Mouse (Mus musculus): Measurements from ENCODE around the gene Vmn1r40.

Vmn1r40 gene

GRCm38 (mm10) chr6:89707240-89707639, at the start of gene Vmn1r40:
TSS of gene Vmn1r40 (plus strand) at chr6:89707540.
- no peak for DNase-seq (ENCODE audit: low spot score in 2 of 2)

DNA sequence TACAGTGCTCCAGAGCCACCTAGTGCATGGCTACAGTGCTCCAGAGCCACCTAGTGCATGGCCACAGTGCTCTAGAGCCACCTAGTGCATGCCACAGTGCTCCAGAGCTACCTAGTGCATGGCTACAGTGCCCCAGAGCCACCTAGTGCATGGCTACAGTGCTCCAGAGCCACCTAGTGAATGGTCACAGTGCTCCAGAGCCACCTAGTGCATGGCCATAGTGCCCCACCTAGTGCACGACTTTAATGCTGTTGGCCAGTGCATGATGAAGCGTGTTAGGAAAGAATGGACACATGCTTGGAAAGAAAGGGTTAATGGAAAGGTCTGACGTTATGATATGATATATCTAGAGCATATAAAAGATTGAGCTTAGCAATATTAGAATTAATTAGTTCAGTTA, 49.0 kb upstream of the Vmn1r40 start:
- no peak for DNase-seq (ENCODE audit: low spot score in 2 of 2)

- DNase-seq (ENCODE audit: low spot score in 2 of 2) = no peak
These were observed 48.4 kb upstream of the Vmn1r40 start for GRCm38 (mm10) chr6:89658931-89659330.

- DNase-seq (ENCODE audit: low spot score in 2 of 2) = peak in 1 of 2 experiments; percentile 22
These were observed 47.5 kb upstream of the Vmn1r40 start for GRCm38 (mm10) chr6:89659692-89660423.

DNA sequence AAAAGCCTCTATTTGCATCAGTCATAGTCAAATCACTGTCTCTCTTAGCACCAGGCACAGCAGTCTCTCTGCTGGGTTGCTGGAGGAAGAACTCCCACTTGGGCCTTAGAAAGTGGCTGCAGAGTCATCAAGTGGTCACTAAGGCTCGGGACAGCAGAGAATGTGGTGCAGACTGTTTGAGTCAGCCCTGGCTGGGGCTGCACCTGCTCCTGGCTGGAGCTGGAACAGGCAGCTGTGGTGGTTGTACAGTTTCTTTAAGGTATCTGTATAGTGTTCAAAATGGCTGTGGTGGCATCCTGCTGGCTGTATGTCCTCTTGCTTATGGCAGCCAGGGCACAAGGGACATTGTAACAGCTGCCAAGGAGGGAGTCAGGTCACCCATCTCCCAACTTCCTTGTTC, 46.9 kb upstream of the Vmn1r40 start:
- no peak for DNase-seq (ENCODE audit: low spot score in 2 of 2)

DNA sequence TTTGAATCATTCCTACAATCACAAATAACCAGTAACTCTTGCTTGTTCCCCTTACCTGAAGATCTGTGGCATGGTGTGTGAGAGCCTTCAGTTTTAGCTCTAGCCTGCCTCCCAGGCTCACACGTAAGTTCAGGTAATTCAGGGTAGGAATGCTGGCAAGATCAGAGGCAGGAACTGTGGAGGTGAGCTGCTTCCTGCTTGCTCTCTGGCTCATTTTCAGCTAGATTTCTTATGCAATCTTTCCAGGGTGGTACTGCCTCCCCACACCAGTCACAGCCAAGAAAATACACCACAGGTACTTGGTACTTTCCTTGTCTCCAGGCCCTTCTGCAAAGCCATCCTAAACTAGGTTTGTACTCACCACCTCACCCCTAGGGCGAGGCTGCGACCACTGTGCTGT, 44.8 kb upstream of the Vmn1r40 start:
- DNase-seq (ENCODE audit: low spot score in 2 of 2) = no peak

DNA sequence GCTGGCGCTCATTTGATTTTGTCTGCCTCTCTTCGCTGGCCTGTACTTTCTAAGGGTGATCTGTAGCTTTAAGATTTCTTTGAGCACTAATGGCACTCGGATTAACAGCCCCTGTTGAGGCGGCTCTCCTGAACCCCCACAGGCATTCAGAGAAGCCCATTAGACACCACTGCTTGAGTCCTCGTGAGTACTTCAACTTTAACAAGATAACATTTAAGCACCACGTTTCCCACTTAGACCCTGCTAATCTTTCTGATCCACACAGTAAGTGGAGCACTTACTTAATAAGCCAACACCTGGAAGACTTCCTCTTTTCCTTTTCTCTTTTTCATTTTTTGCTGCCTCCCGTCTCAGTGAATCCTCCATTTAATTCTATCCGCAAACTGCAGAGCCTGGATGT, 42.2 kb upstream of the Vmn1r40 start:
- DNase-seq (ENCODE audit: low spot score in 2 of 2) = no peak

DNA sequence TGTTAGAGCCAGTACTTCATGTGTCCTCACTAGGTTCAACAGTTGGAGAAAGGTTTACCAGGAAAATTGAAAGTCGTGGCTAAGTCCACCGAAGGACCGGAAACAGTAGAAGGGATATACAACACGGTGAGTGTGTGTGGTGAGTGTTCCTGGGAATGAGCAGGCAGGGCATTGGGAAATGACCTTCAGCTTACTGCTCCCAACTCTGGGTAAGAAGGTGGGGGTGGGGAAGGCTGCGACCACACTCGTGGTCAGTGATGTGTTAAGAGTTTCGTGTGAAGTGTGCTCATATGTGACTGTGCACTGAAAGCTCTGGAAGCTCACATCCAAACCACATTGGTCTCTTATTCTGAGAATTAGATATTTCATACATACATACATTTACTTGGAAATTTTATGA, 41.7 kb upstream of the Vmn1r40 start:
- DNase-seq (ENCODE audit: low spot score in 2 of 2) = no peak

DNA sequence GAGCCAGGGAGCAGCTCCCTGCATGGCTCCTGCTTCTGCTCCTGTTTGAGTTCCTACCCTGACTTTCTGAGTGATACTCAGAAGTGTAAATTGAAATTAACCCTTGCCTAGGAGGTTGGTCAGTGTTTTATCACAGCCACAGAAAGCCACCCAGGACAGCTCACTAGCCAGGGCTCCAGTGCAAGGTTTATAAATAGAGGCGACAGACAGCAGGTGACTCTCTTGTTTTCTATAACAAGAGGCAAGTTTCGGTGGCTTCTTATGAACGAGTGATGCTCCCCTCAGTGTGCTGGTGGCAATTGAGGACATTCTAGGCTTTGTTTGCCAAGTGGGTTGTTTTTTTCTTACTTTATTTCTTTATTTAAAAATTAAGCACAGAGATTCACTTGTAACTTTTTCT, 40.4 kb upstream of the Vmn1r40 start:
- DNase-seq (ENCODE audit: low spot score in 2 of 2) = no peak

DNA sequence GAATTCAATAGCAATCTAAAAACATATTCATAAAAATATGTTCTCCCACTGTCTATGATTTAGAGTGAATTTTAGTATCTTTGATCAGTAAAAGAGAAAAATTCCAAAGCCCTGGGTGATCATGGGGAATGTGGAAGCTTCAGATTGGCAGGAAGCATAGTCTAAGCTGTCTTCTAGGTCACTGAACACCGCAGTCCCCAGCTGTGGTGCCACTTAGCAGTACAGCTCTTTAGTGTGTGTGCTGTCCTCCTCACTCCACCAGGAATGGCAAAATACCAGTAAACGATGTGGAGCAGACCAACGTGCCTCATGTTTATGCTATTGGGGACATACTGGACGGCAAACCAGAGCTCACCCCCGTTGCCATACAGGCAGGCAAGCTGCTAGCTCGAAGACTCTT, 37.8 kb upstream of the Vmn1r40 start:
- DNase-seq (ENCODE audit: low spot score in 2 of 2) = no peak

DNA sequence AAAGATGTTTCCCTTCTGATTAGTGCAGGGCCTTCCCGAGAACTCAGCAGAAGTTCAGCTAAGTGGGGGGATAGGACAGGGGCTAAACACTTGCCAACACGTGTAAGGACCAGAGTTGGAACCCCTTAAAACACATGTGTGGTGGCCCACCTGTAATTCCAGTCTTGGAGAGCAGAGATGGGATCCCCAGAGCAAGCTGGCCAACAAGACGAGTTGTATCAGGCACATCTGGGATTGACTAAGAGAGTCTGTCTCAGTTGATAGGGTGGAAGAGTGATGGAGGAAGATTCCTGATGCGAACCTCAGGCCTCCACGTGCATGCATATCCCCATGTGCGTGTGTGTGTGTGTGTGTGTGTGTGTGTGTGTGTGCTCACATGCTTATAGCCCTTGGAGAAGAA, 35.9 kb upstream of the Vmn1r40 start:
- DNase-seq (ENCODE audit: low spot score in 2 of 2) = no peak

GRCm38 (mm10) chr6:89672641-89673040, 34.7 kb upstream of the Vmn1r40 start:
- DNase-seq (ENCODE audit: low spot score in 2 of 2) = no peak

DNA sequence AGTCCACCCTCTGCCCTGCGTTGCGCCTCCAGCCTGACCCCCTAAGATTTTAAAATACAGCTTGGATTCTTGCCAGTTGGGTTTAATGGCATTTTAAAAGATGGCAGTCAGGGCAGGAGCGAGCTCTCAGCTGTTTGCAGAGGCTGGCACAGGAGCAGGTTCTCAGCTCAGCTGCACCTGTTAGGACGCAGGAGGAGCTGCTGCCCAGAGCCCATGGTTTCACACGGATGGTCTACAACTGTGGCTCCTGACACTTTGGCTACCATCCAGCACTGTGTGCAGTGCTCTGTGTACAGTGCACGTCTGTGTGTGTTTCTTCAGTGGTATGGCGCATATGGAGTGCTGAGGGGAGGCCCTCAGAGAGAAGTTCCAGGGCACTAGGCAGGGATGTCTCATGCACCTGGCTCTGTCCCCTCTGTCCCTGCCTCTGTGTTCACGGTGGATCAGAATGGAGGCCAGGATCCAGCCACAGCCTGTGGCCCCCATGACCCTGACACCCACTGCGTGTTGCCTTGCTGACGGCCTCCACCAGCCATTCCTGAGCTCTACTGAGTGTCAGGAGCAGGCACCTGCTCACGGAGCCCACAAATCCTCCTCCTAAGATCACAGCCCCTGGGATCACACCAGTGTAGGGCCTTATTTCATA, 34.1 kb upstream of the Vmn1r40 start:
- DNase-seq (ENCODE audit: low spot score in 2 of 2) = no peak

GRCm38 (mm10) chr6:89678522-89678921, 28.8 kb upstream of the Vmn1r40 start:
- DNase-seq (ENCODE audit: low spot score in 2 of 2) = no peak

DNA sequence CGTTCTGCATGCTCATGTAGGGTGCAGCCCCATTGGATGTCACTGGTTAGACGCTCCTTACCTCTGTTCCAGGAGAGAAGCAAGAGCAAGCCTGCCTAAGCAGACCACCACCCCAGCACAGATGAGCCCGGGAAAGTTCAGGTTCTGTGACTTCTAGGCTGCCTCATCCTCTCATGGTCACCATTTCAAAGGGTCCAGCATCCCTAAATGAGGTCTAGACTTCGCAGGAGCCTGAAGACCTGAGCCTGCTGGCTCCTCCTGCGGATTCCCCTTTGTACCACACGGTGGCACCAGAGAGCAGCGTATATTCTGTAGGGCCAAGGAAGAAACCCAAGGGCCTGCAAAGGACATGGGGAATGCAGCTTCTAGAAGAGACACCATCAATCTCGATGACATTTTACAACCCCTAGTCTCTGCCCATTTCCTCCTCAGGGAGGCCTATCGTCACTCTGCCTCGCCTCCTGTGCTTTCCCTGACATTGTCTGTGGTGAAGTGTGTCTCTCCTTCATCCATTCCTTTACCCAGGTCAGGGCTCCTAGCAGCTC, 28.0 kb upstream of the Vmn1r40 start:
- DNase-seq (ENCODE audit: low spot score in 2 of 2) = peak in 1 of 2 experiments; percentile 55

- DNase-seq (ENCODE audit: low spot score in 2 of 2) = peak; percentile 39 to 76
These were observed 27.2 kb upstream of the Vmn1r40 start for GRCm38 (mm10) chr6:89680155-89680554.

GRCm38 (mm10) chr6:89684231-89684630, 23.1 kb upstream of the Vmn1r40 start:
- no peak for DNase-seq (ENCODE audit: low spot score in 2 of 2)

DNA sequence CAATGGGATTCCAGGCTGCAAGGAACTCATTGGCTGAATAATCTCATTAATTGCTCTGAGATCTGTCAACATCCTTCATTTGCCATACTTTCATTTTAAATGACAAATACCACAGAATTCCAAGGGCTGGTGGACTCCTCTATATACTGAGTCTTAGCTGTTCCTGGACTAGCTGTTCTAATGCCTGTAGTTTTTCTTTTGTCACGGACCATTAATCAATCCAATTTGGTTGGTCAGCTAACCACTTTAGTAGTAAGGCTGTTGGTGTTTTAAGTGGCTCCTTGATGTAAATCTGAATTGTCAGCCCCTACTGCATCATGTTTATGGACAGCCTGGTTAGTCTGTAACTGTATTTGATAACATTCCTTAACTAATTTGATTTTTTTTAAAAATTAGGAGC, 20.2 kb upstream of the Vmn1r40 start:
- no peak for DNase-seq (ENCODE audit: low spot score in 2 of 2)

- DNase-seq (ENCODE audit: low spot score in 2 of 2) = no peak
These were observed 716 bp upstream of the Vmn1r40 start for GRCm38 (mm10) chr6:89706624-89707023.

- no peak for DNase-seq (ENCODE audit: low spot score in 2 of 2)
These were observed 10.7 kb downstream of the Vmn1r40 start for GRCm38 (mm10) chr6:89718051-89718450.

- DNase-seq (ENCODE audit: low spot score in 2 of 2) = no peak
These were observed 33.1 kb downstream of the Vmn1r40 start, which contains the start of gene Vmn1r41 for GRCm38 (mm10) chr6:89740466-89740865. TSS of gene Vmn1r41 (plus strand) at chr6:89740766.

DNA sequence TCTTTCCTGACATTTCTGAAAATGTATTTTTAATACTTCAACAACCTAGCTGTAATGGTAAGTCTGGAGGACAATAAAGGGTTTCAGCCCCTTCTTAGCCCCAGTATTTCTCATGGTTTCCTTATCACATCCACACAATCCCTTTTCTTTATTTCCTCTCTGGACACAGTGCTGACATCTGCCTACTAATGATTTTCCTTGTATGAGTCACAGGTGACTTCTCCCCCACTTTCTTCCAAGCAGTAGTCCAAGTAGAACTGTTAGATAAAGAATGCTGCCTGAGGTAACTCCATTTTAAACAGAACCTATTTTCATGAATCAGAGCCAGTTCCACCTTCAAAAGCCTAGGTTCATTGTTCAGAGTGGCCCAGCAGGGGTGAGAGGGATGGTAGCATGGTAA, 35.5 kb downstream of the Vmn1r40 start:
- no peak for DNase-seq (ENCODE audit: low spot score in 2 of 2)
